Mouse (Mus musculus) myocyte (in vitro differentiated cells): Measurements from ENCODE around the gene Ddx41. TPM values are rescaled to one million over a fixed set of nuclear protein-coding genes. Genes with fewer than 3 reads are reported as not detected.
A peak's percentile ranks its signal among the peaks of the same experiment; 100 is the strongest.

Experiments
- H3K27me3 ChIP-seq: one replicate; pipeline ENCODE4 v1.6.1; 2011; ENCODE audit not compliant: control insufficient read depth, insufficient read depth, insufficient read length
- H3K36me3 ChIP-seq: one replicate; pipeline ENCODE4 v1.6.1; 2011; ENCODE audit not compliant: control insufficient read depth, insufficient read depth
- H3K4me2 ChIP-seq: one replicate; pipeline ENCODE4 v1.6.1; 2011; ENCODE audit warnings: low read depth, control low read depth
- H3K4me3 ChIP-seq: one replicate; pipeline ENCODE4 v1.5.1; 2011; ENCODE audit warnings: mild to moderate bottlenecking, control low read depth, moderate library complexity
- H3K79me2 ChIP-seq: one replicate; pipeline ENCODE4 v1.6.1; 2011; ENCODE audit not compliant: control insufficient read depth, insufficient read depth
- H3ac ChIP-seq: one replicate; pipeline ENCODE4 v1.6.1; 2011; ENCODE audit not compliant: control insufficient read depth, insufficient read length
- CEBPB ChIP-seq: IDR thresholded peaks from 2 replicates; pipeline ENCODE4 v1.6.1; 2011; ENCODE audit warnings: mild to moderate bottlenecking, moderate library complexity; ENCODE audit not compliant: poor library complexity, insufficient read depth, severe bottlenecking
- E2F4 ChIP-seq: IDR thresholded peaks from one replicate; pipeline ENCODE4 v1.6.1; 2011; ENCODE audit warnings: mild to moderate bottlenecking, control low read depth, moderate library complexity; ENCODE audit not compliant: insufficient read depth
- MAX ChIP-seq: IDR thresholded peaks from one replicate; pipeline ENCODE4 v1.6.1; 2011; ENCODE audit warnings: low read depth, mild to moderate bottlenecking, control low read depth
- MYOD1 ChIP-seq, 3 experiments: IDR thresholded peaks; one replicate each; pipeline ENCODE4 v1.6.1; 2011; ENCODE audit warnings: control low read depth in 2 of 3, low read depth in 2 of 3, mild to moderate bottlenecking in 2 of 3, moderate library complexity in 1 of 3; ENCODE audit not compliant: insufficient read length in 2 of 3, control insufficient read depth in 1 of 3
- MYOG ChIP-seq, 3 experiments: IDR thresholded peaks; one replicate each; pipeline ENCODE4 v1.6.1; 2011; ENCODE audit warnings: control low read depth in 2 of 3, low read depth in 2 of 3, mild to moderate bottlenecking in 2 of 3; ENCODE audit not compliant: insufficient read length in 2 of 3, control insufficient read depth in 1 of 3, insufficient read depth in 1 of 3
- POLR2A ChIP-seq: IDR thresholded peaks from one replicate; pipeline ENCODE4 v1.6.1; 2011; ENCODE audit warnings: low read depth, mild to moderate bottlenecking, control low read depth, moderate library complexity; ENCODE audit not compliant: insufficient read length
- POLR2AphosphoS2 ChIP-seq: IDR thresholded peaks from one replicate; pipeline ENCODE4 v1.6.1; 2011; ENCODE audit warnings: low read depth, control low read depth; ENCODE audit not compliant: insufficient read length
- REST ChIP-seq: IDR thresholded peaks from one replicate; pipeline ENCODE4 v1.6.1; 2011; ENCODE audit warnings: mild to moderate bottlenecking, control low read depth, moderate library complexity; ENCODE audit not compliant: insufficient read depth, insufficient read length
- SRF ChIP-seq: IDR thresholded peaks from one replicate; pipeline ENCODE4 v1.6.1; 2011; ENCODE audit warnings: low read depth; ENCODE audit not compliant: control insufficient read depth, insufficient read length
- TCF12 ChIP-seq: IDR thresholded peaks from one replicate; pipeline ENCODE4 v1.6.1; 2011; ENCODE audit warnings: mild to moderate bottlenecking, control low read depth; ENCODE audit not compliant: poor library complexity, insufficient read depth, severe bottlenecking
- TCF3 ChIP-seq: IDR thresholded peaks from one replicate; pipeline ENCODE4 v1.6.1; 2011; ENCODE audit warnings: low read depth, control low read depth; ENCODE audit not compliant: insufficient read length
- USF1 ChIP-seq: IDR thresholded peaks from one replicate; pipeline ENCODE4 v1.6.1; 2011; ENCODE audit warnings: low read depth, mild to moderate bottlenecking, control low read depth, moderate library complexity
- polyA plus RNA-seq: library from polyadenylated mRNA; unstranded; fragments of >200 nt; fragmentation: generic; extraction: Trizol; gene quantifications from one replicate; pipeline ENCODE4 v1.2.1, GENCODE M21; 2012; ENCODE audit warnings: missing spikeins

Ddx41 gene
- polyA plus RNA-seq, 1 experiment, result 33.3 TPM

DNA sequence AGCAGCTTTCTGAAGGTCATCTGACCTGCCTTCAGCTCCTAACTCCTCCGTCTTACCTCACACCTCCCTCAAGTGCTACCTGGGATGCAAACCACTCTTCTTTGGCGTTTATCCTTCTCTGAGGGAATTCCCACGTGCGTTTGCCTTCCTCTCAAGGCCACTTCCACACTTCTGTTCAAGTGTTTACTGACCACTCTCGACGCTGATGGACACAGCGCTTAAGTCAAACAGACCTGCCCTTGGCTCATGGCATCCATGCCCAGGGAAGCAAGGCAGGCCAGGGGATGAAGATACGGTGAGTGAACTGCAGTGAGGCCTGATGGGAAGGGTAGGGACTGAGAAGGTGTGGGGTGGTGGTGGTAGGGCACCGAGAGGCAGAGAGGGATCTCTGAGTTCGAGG, 35.9 kb downstream of the Ddx41 start:
- H3K4me3 ChIP-seq, result no peak overlapping the region
- peaks cover 9% of the 10 kb centered on the region for H3K79me2 ChIP-seq
- H3K27me3 ChIP-seq, result no peaks in the 10 kb centered on the region
- peaks cover 48% of the 10 kb centered on the region for H3K36me3 ChIP-seq
- TF ChIP-seq POLR2A (peak; percentile 14), MYOD1 (IDR thresholded peaks at IDR 0.05; ENCODE audit: control insufficient read depth in 1 of 3, insufficient read length in 2 of 3, low read depth in 2 of 3) (no peak), E2F4 (no peak), MYOG (IDR thresholded peaks at IDR 0.05; ENCODE audit: control insufficient read depth in 1 of 3, insufficient read depth in 1 of 3, insufficient read length in 2 of 3, low read depth in 2 of 3) (no peak), POLR2AphosphoS2 (peak; percentile 51), REST (no peak), SRF (no peak), TCF3 (no peak), MAX (no peak), USF1 (no peak), TCF12 (no peak), CEBPB (no peak)
- H3ac ChIP-seq, result no peak overlapping the region
- H3K4me2 ChIP-seq, result no peak overlapping the region

DNA sequence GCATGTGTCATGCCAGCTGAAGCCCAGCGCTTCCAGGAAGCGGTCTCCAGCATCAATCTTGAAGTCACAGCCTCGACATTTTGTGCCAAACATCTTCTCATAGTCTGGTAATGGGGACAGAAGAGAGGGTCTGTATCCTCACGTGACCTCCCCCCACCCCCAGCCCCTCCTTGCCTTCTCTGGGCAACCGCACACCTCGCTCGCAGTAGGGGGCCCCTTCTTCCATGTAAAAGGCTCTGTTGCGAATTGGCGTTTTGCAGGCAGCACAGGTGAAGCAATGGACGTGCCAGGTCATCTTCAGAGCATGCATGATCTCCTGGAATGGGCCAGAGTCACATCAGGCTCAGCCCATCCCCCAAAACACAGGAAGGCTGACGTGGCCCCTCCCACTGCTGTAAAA, 37.6 kb downstream of the Ddx41 start:
- H3K4me2 ChIP-seq, result no peak overlapping the region
- no peak overlapping the region for H3ac ChIP-seq
- H3K36me3 ChIP-seq, result peaks cover 32% of the 10 kb centered on the region
- TF ChIP-seq POLR2AphosphoS2 (peak; percentile 29), MAX (no peak)
- no peaks in the 10 kb centered on the region for H3K27me3 ChIP-seq
- H3K4me3 ChIP-seq, result no peak overlapping the region
- peaks cover 6% of the 10 kb centered on the region for H3K79me2 ChIP-seq

DNA sequence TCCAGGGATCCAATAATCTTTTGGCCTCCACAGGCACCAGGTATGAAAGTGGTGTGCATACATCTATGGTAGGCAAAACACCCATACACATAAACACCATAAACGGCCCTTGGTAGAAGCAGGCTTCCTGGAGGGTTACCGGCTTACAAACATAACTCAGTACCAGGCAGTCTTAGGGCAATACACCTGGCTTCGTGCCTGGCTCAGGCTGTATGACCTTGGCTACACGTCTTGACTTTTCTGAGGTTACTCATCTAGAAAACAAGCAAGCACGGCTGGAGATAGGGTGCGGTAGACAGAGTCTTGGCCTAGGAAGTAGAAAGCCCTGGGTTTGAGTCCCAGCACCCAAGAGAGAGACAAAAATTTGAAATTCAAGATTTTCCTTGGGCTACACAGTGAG, 39.8 kb downstream of the Ddx41 start:
- no peak for TF ChIP-seq TCF12
- no peak for TF ChIP-seq MYOD1 (IDR thresholded peaks at IDR 0.05; ENCODE audit: control insufficient read depth in 1 of 3, insufficient read length in 2 of 3, low read depth in 2 of 3)
- no peak for TF ChIP-seq POLR2AphosphoS2
- TF ChIP-seq E2F4, result no peak
- no peak for TF ChIP-seq MYOG (IDR thresholded peaks at IDR 0.05; ENCODE audit: control insufficient read depth in 1 of 3, insufficient read depth in 1 of 3, insufficient read length in 2 of 3, low read depth in 2 of 3)
- TF ChIP-seq REST, result no peak
- no peak for TF ChIP-seq USF1
- TF ChIP-seq SRF, result no peak
- TF ChIP-seq POLR2A, result no peak
- no peak for TF ChIP-seq TCF3
- TF ChIP-seq CEBPB, result no peak
- no peak for TF ChIP-seq MAX
- Histone ChIP-seq H3ac (no peak overlapping the region), H3K36me3 (peaks cover 22% of the 10 kb centered on the region), H3K4me2 (no peak overlapping the region), H3K4me3 (no peak overlapping the region), H3K27me3 (no peaks in the 10 kb centered on the region), H3K79me2 (no peaks in the 10 kb centered on the region)

DNA sequence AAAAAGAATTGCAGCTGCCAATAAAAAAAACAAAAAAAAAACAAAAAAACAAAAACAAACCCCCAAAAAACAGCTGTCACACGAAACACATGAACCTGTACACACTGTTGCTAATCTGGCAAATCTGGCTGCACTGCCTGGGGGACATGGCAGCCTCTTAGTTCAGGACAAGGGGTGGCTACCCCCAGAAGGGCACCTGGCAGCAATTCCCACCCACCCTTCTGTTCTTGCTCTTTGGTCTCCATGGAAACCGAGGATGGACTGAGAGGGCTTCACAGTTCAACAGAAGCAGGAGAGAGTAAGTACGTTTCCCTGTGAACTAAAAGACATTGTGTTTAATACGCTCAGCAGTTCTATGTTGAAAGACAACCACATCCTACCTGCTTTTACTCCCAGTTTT, 40.8 kb downstream of the Ddx41 start:
- H3K27me3 ChIP-seq, result no peaks in the 10 kb centered on the region

DNA sequence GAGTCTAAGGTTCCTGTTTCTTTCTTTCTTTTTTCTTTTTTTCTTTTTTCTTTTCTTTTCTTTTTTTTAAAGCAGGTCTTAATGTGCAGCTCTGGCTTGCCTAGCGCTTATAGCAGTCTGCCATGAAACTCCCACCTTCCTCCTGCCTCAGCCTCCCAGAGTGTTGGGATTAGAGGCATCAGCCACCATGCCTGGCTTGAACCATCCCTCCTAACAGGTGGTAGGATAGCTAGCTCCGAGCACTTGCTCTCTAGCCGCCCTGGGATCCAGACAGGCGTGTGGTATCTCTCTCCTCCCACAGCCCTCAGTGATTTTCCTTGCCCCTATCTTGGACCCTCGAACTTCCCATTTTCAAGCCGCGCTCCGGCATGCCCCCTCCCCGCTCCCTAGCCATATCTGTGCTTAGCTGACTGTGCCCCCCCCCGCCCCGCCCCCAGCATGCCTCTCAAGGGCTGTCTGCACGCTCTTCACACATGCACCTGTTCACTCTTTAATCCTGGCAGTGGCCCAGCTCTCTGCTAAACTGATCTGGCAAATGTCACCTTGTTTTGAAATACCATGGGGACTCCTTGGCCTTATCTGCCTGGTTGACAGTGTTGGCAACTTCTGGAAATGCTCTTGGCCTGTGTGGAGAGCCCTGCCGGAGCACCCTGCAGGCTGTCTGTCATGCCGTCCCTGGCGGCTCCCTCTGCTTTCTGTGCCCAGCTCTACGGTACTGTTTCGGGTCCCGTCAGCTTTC, 41.4 kb downstream of the Ddx41 start:
- Histone ChIP-seq H3K27me3 (no peaks in the 10 kb centered on the region), H3ac (no peak overlapping the region), H3K79me2 (no peaks in the 10 kb centered on the region), H3K4me2 (no peak overlapping the region), H3K4me3 (no peak overlapping the region), H3K36me3 (peaks cover 8% of the 10 kb centered on the region)
- TF ChIP-seq USF1 (no peak), TCF3 (no peak), CEBPB (no peak), TCF12 (no peak), REST (no peak), MYOD1 (IDR thresholded peaks at IDR 0.05; ENCODE audit: control insufficient read depth in 1 of 3, insufficient read length in 2 of 3, low read depth in 2 of 3) (peak in 2 of 3 experiments; percentile 79 to 80), POLR2AphosphoS2 (peak; percentile 54), E2F4 (no peak), POLR2A (no peak), MYOG (IDR thresholded peaks at IDR 0.05; ENCODE audit: control insufficient read depth in 1 of 3, insufficient read depth in 1 of 3, insufficient read length in 2 of 3, low read depth in 2 of 3) (peak in 2 of 3 experiments; percentile 35 to 51), MAX (no peak), SRF (no peak)

More for the DNA sequence above, 40.8 kb downstream of the Ddx41 start:
- no peak overlapping the region for H3K4me2 ChIP-seq
- no peaks in the 10 kb centered on the region for H3K79me2 ChIP-seq
- peaks cover 14% of the 10 kb centered on the region for H3K36me3 ChIP-seq
- H3K4me3 ChIP-seq, result no peak overlapping the region
- no peak for TF ChIP-seq POLR2A
- no peak for TF ChIP-seq E2F4
- TF ChIP-seq TCF12, result no peak
- TF ChIP-seq USF1, result no peak
- no peak for TF ChIP-seq TCF3
- H3ac ChIP-seq, result no peak overlapping the region
